Mouse (Mus musculus): ENCODE data around the gene Hgd. TPM values are rescaled to one million over a fixed set of nuclear protein-coding genes. Genes with fewer than 3 reads are reported as not detected.

Gene Hgd
- total RNA-seq, 2 experiments from 2014 or later, result not detected

DNA sequence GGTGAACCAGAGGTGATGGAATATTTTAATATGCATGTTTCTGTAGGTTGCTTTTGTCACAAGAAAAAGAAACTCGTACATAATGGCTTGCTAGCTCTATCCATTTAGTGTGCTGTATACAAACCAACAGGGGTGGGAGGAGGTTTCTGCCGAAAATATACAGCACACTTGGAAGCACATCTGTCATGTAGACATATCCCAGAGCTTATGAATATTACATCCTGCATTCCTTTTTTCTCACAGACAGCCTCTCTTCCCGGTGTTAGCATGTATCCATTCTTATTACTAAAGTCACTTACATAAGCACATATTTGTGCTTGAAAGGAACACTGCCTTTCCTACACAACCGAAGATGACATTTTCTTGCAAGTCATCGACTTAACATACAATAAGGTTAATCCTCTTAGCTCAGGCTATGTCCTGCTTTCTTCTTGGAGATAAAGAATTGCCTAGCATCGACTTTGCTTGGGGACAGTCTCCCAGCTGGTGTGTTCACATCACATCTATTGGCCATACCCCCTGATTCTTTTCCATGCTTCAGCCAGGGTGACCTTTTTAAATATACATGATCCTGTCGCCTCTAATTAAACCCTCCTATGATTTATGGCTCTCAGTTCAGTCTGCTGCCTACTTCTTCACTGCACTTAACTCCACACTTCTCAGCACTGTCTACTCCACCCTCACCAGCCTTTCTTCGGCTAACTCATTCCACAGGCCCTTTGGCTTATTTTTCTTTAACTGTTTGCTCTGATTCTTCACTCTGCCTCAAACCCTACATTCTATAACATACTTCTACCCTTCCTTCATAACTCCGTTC, 83.9 kb downstream of the Hgd start:
- no peak for ATAC-seq (replicated peaks; ENCODE audit: poor library complexity)

DNA sequence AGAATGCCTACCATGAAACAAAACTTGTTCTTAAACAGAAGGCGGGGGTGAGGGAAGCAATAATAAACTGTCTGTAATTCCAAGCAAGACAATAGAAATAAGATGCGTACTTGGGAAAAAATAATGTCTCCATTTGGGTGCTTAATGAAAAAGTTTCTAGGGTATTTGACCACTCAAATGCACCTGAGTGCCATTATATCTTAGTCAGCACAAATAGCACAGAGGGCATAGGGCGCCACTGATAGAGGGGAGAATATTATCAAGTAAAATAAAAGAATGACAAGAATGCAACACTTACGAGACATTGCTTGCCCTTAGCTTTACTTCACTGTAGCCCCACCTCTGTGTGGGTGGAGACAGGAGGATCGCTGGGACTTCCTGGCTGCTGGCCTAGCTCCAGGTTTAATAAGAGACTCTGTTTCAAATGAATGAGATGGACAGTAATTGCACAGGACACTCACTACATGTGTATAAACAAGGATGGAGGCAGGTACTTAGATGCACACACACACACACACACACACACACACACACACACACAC, 85.5 kb downstream of the Hgd start:
- ATAC-seq (replicated peaks; ENCODE audit: poor library complexity), result no peak

DNA sequence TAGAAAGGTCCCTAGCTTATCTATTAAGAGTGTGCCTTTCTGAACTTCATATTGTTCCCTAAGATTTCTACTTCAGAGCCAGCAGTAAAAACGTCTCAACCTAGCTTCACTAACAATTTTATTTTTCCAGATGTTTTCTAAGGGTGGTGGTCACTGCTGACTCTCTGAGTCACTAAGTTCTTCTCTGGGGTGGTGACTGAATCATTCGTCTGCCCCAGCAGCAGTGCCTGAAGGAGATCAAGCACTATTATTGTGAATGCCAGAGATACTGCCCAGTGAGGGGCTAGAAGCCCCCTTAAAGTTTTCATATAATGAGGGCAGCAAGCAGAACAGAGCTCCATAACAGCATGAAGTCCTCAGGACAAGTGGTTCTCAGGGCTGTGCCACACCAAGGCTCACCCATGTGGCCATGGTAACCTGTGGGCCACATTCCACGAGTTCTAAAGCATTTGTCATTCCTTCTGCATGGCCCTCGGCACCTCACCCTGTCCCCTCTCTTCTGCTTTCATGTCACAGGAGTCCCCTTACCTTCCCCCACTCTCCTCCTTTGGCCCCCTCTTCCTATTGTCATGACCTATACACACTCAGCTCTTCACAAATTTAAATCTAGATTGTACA, 90.8 kb downstream of the Hgd start:
- no peak for ATAC-seq (replicated peaks; ENCODE audit: poor library complexity)

DNA sequence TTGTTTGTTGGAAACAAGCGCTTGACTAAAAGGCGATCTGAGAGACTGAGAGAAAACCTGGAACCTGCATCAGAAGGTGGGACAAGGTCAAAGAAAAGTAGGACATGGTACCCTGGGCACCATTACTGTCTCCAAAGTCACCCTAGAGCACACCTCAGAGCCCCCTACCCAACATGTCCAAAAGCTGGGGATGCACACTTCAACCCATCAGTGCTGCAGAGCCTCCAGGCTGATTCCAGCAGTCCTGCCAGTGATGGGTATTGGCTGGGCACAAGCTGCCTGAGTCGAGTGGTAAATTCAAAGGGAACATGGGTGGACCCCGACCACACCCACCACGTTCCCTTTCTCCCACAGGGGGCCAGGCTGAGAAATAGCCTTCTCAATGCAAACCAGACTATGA, 95.4 kb downstream of the Hgd start:
- no peak for ATAC-seq (replicated peaks; ENCODE audit: poor library complexity)

DNA sequence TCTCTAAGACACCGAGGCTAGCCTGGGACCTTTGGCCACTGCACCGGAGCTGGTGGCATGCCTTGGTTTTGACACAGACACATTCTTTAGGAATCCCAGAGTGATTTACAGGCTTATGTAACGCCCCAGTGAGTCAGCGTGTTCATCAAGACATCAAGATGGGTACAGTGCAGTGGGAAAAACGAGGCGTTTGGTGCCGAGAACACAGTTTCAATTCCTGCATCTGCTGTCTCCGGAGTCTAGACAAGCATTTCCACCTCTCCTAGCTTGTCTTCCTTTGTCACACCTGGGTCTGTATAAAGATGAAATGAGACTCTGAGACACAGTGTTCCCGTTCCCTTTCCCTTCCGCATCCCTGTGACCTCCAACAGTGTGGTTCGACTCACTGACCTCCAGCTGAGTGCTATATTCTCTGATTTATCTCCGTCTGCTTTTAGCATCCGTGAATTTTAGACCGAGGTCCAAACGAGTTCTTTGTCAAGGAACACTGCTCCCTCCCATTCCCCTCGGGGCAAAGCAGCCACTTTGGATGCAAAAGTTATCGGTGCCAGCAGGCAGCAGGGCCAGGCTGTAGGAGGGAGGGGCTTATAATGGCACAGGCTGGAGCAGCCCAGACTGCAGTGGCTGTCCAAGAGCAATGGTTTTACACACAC, 96.2 kb downstream of the Hgd start:
- no peak for ATAC-seq (replicated peaks; ENCODE audit: poor library complexity)

DNA sequence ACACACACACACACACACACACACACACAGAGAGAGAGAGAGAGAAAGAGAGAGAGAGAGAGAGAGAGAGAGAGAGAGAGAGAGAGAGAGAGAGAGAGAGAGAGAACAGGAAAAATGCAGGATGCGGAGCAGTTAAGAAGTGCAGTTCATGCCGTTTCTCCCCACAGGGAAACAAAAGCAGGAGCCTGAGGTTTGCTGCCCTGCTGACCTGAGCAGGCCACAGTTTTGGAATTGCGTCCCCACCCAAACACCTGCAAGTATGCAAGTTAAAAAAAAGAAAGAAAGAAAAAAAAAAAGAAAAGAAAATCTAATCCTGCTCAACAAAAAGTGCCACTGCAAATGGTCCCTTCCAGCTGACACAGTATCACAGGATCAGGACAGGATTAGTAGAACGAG, 96.7 kb downstream of the Hgd start:
- no peak for ATAC-seq (replicated peaks; ENCODE audit: poor library complexity)

DNA sequence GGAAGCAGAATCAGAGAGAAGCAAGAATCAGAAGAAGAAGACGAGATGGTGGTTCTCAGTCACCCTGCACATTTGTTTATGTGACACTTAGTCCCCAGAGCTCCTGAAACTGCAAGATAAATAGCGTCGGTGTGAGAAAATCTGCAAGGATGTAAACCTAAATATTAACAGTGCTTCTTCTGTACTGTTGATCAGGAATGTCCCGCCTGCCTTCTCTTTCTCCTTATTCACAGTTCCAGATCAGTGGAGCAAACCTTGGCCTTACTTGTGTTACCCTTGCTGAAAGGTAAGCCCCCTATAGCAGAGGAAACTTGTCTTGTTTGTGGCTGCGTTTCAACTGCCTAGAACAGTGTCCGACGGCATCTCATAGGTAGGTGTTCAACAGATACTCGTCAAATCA, 97.6 kb downstream of the Hgd start:
- no peak for ATAC-seq (replicated peaks; ENCODE audit: poor library complexity)

DNA sequence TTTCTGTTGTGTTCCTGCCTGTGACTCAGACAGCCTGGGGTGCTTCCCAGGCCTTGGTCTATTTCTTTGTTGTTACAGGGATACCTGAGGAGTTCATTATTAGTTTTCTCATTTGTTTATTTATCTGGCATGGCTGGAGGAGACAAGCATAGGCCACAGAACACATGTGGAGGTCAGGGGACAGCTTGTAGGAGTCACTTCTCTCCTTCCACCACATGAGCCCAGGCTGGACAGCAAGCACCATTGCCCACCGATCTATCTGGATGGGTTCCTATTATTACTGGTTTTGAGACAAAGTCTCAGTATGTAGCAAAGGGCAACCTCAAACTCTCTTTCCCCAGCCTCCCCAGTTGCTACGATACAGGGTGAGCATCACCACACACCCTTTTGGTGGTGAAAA, 100.3 kb downstream of the Hgd start:
- no peak for ATAC-seq (replicated peaks; ENCODE audit: poor library complexity)

DNA sequence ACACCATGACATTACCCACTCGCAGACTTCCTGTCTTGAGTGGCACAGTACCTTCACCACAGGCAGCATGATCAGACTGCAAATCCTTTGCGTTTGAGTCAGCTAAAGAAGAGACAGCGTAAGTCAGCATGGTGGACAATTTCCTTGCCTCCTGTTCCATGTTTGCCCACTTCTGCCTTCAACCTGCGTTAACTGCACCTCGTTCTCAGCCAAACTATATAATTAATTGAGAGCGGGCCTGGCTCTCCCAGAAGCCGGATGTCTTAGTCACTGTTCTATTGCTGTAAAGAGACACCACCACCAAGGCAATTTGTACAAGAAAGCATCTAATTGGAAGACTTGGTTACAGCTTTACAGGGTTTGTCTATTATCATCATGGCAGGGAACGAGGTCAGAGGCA, 100.9 kb downstream of the Hgd start:
- ATAC-seq (replicated peaks; ENCODE audit: poor library complexity), result no peak

Other genes with a start within 250 kb of the Hgd start
- not detected in 2 replicates for gene Stxbp5l, start 195.2 kb upstream of the Hgd start, total RNA-seq (2015)
- gene Stxbp5l, start 195.2 kb upstream of the Hgd start, total RNA-seq (2017), result not detected in 2 replicates
- gene Gtf2e1, start 40.4 kb upstream of the Hgd start, total RNA-seq (2015), result 18.8 and 19.5 TPM in 2 replicates
- gene Gtf2e1, start 40.4 kb upstream of the Hgd start, total RNA-seq (2017), result 24.9 and 26.6 TPM in 2 replicates
- 12.3 and 20.9 TPM in 2 replicates for gene Rabl3, start 40.3 kb upstream of the Hgd start, total RNA-seq (2015)
- gene Rabl3, start 40.3 kb upstream of the Hgd start, total RNA-seq (2017), result 9.5 and 9.9 TPM in 2 replicates
- gene Ndufb4, start 74.3 kb downstream of the Hgd start, total RNA-seq (2015), result 29.7 and 53.1 TPM in 2 replicates
- 13.1 and 26.8 TPM in 2 replicates for gene Ndufb4, start 74.3 kb downstream of the Hgd start, total RNA-seq (2017)
- gene Fstl1, start 196.7 kb downstream of the Hgd start, total RNA-seq (2015), result 0.32 and 4.0 TPM in 2 replicates
- 0.04 and 0.61 TPM in 2 replicates for gene Fstl1, start 196.7 kb downstream of the Hgd start, total RNA-seq (2017)

Measured in megakaryocyte progenitor cell, adult 5-6 weeks (primary cell).